Mouse (Mus musculus) forebrain, embryonic 14.5 days (tissue): ENCODE results near the gene Spem1. TPM values are rescaled to one million over a fixed set of nuclear protein-coding genes. Genes with fewer than 3 reads are reported as not detected.

ENCODE experiments used
- ATAC-seq: fragments of 200-750 bp; cut with Nextera tagmentation; 2 replicates; pipeline ENCODE4 v1.8.0; 2017; ENCODE audit warnings: mild to moderate bottlenecking, moderate library complexity
- DNase-seq: peaks from one replicate; pipeline ENCODE4 v3.0.0-alpha.2; 2015; ENCODE audit warnings: low spot score
- H3K27ac ChIP-seq: fragments of 300-500 bp; sonication (generic); 2 replicates; pipeline ENCODE4 v1.5.1; 2014; ENCODE audit warnings: low read depth, mild to moderate bottlenecking, control low read depth, low read length, moderate library complexity
- H3K27me3 ChIP-seq: fragments of 300-500 bp; sonication (generic); replicated peaks from 2 replicates; pipeline ENCODE4 v1.6.1; 2014; ENCODE audit warnings: low read length, control low read depth, mixed read lengths; ENCODE audit not compliant: control insufficient read depth, insufficient read depth
- H3K36me3 ChIP-seq: fragments of 300-500 bp; sonication (generic); 2 replicates; pipeline ENCODE4 v1.6.1; 2014; ENCODE audit warnings: low read length, control low read depth; ENCODE audit not compliant: control insufficient read depth, insufficient read depth
- H3K4me1 ChIP-seq: fragments of 300-500 bp; sonication (generic); 2 replicates; pipeline ENCODE4 v1.6.1; 2014; ENCODE audit warnings: antibody characterized with exemption, low read length, control low read depth; ENCODE audit not compliant: control insufficient read depth, insufficient read depth
- H3K4me2 ChIP-seq: fragments of 300-500 bp; sonication (generic); 2 replicates; pipeline ENCODE4 v1.6.1; 2014; ENCODE audit warnings: mild to moderate bottlenecking, control low read depth, low read length
- H3K4me3 ChIP-seq: fragments of 300-500 bp; sonication (generic); 2 replicates; pipeline ENCODE4 v1.5.1; 2014; ENCODE audit warnings: low read depth, low read length, control low read depth
- H3K9ac ChIP-seq: fragments of 300-500 bp; sonication (generic); 2 replicates; pipeline ENCODE4 v1.6.1; 2014; ENCODE audit warnings: mild to moderate bottlenecking, low read length, control low read depth, moderate library complexity
- H3K9me3 ChIP-seq: fragments of 300-500 bp; sonication (generic); replicated peaks from 2 replicates; pipeline ENCODE4 v1.6.1; 2016; ENCODE audit warnings: low read length, control low read depth, mixed read lengths; ENCODE audit not compliant: control insufficient read depth
- WGBS: fragments of 180-500 bp; shearing (Covaris S2); extraction: QIAGEN DNeasy Blood & Tissue Kit; methylation state at CpG from one replicate; pipeline ENCODE4 v1.1.7; 2014; 5-methylcytosine and 5-hydroxymethylcytosine counted together
- polyA plus RNA-seq: library from polyadenylated mRNA; unstranded; fragments of >200 nt; fragmentation: Nextera tagmentation; extraction: Ambion mirVana; gene quantifications from 2 replicates; pipeline ENCODE4 v1.2.1, GENCODE M21; 2014

Spem1 gene
- polyA plus RNA-seq, 1 experiment from 2014 or later = 0.39 TPM

DNA sequence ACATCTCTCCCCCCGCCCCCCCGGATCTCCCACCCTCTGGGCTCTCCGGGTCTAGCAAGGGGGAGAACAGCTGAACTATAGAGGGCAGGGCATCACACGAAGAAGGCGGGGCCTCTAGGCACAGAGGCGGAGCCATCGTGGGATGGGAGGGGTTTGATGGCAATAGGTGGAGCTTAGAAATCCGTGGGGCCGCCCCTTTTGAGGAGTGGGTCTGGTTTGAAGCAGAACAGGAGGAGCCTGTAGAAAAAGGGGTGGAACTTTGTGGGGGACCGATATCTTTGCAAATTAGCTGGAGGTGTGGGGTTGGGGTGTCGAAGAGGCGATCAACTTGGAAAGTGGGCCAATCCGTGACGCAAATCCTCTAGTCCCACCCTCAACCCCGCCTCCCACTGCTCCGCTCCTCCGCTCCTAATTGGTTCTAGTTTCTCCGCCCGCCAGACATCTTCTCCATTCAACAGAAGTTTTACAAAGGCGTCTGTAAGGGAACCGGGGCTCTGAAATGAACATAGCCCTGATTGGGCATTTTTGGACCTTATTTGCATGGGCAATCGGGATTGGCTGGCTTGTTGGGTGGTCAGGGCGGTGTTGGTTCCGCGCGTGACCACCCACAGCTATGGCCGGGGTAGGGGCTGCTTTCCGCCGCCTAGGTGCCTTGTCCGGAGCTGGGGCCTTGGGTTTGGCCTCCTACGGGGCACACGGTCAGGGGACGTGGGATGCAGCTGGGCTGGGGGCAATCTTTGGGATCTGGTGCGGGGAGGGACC lies 16.2 kb upstream of the Spem1 start, which contains the start of gene Tmem256:
Tmem256 (plus strand) TSS at position 563 of the 762 bp plus-strand sequence.
- Histone ChIP-seq H3K4me1 (peaks cover 30% of the 10 kb centered on the region), H3K36me3 (peaks cover 9% of the 10 kb centered on the region), H3K27me3 (no peaks in the 10 kb centered on the region), H3K4me3 (peak within 1 kb of the TSS; percentile 90), H3K4me2 (peak within 1 kb of the TSS; percentile 96), H3K27ac (peak within 1 kb of the TSS; percentile 95), H3K9me3 (no peaks in the 10 kb centered on the region), H3K9ac (peak within 1 kb of the TSS; percentile 98)
- under 1% methylated on average over 34 of the region's 34 CpGs for WGBS
- ATAC-seq = peak; percentile 90
- DNase-seq = peak; percentile 99

DNA sequence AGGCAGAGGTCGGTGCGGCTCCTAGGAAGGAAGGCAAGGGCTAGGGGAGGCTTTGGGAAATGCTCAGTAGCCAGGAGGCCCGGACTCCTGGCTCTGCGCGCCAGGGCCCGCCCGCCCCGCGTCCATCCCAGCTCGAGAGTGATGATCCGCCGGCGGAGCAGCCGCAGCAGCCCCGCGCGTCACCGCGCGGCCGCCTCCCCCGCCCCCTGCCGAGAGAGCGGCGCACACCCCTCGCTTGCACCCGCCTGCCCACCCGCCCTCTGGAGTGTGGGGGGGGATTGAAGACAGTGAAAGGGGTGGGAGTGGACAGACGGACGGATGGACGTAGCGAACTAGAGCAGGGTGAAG lies 15.6 kb upstream of the Spem1 start, which contains the start of gene Nlgn2:
Nlgn2 (minus strand) TSS at position 181 of the 348 bp plus-strand sequence.
- peak within 1 kb of the TSS; percentile 95 for H3K27ac ChIP-seq
- H3K4me3 ChIP-seq = peak within 1 kb of the TSS; percentile 90
- DNase-seq (no peak), ATAC-seq (peak; percentile 73; the same call in 1 of the 2 replicates)
- H3K9me3 ChIP-seq = no peaks in the 10 kb centered on the region
- H3K4me1 ChIP-seq = peaks cover 30% of the 10 kb centered on the region
- peak within 1 kb of the TSS; percentile 96 for H3K4me2 ChIP-seq
- H3K36me3 ChIP-seq = peaks cover 14% of the 10 kb centered on the region
- WGBS = under 1% methylated on average over 19 of the region's 32 CpGs
- peak within 1 kb of the TSS; percentile 98 for H3K9ac ChIP-seq
- H3K27me3 ChIP-seq = no peaks in the 10 kb centered on the region

DNA sequence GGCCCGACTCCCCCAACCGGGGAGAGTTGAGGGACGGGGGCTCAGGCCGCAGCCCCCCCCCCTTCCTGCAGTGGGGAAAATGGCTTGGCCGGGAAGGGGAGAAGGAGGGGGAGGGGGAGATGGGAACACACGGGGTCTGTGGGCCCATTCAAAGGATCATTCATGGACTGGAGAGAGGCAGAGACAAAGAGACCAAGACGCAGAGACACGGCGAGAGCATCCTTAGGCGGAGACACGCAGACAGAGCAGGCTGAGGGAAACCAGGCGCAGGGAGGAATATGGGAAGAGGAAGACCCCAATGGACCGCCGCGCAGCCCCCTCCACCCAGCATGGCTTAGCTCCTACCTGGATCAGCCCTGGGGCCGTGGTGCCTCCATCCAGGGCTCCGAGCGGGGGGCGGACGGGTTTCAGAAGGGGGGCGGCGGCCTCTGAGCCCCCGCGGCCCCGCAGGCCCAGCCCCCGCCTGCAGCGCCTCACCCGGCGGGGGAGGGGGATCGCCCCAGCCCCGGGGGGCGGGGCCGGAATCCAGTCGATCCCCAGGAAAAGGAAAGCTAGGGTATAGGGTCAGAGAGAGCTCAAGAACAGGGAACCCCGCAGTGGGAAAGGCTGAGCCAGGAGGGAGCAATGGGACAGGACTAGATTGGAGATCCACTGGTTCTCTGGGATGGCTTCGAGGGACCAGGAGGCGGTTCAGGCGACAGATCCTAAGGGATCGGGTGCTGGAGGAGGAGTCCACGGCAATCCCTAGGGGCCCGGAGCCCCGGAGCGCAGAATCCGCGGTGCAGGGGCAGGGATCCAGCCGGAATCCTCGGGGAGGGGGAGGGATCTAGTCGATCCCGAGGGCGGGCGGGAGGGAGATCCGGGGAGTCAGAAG lies 15.0 kb upstream of the Spem1 start:
- DNase-seq = peak; percentile 67
- Histone ChIP-seq H3K9ac (peak overlapping the region; percentile 98), H3K27ac (peak overlapping the region; percentile 95), H3K4me2 (peak overlapping the region; percentile 96), H3K4me3 (peak overlapping the region; percentile 90), H3K36me3 (peaks cover 21% of the 10 kb centered on the region), H3K27me3 (no peaks in the 10 kb centered on the region), H3K4me1 (peaks cover 30% of the 10 kb centered on the region), H3K9me3 (no peaks in the 10 kb centered on the region)
- peak; percentile 3 for ATAC-seq
- 0% methylated on average over 46 of the region's 52 CpGs for WGBS

DNA sequence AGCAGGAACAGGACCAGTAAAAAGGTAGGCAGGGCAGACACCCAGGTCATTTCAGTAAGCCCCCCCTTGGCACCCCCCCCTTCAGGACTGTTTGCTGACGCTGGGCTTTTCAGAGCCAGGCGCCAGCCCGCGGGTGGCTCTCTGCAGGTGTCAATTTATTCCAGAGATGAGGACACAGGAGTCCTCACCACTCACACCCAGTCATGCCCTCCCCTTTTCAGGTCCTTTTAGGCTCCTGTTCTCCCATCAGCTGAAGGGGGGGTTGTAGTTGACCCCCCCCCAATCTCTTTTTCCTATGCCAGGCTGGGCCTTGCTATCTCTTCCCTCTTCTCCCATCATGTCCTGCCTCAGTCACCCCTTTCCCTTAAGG lies 14.0 kb upstream of the Spem1 start:
- H3K4me1 ChIP-seq = peaks cover 30% of the 10 kb centered on the region
- no peaks in the 10 kb centered on the region for H3K27me3 ChIP-seq
- ATAC-seq (no peak), DNase-seq (no peak)
- H3K4me2 ChIP-seq = peak overlapping the region; percentile 96
- H3K27ac ChIP-seq = peak overlapping the region; percentile 95
- H3K9me3 ChIP-seq = no peaks in the 10 kb centered on the region
- H3K9ac ChIP-seq = peak overlapping the region; percentile 98
- H3K4me3 ChIP-seq = peak overlapping the region; percentile 90
- H3K36me3 ChIP-seq = peaks cover 28% of the 10 kb centered on the region
- WGBS = 6% methylated on average over 4 of the region's 4 CpGs

DNA sequence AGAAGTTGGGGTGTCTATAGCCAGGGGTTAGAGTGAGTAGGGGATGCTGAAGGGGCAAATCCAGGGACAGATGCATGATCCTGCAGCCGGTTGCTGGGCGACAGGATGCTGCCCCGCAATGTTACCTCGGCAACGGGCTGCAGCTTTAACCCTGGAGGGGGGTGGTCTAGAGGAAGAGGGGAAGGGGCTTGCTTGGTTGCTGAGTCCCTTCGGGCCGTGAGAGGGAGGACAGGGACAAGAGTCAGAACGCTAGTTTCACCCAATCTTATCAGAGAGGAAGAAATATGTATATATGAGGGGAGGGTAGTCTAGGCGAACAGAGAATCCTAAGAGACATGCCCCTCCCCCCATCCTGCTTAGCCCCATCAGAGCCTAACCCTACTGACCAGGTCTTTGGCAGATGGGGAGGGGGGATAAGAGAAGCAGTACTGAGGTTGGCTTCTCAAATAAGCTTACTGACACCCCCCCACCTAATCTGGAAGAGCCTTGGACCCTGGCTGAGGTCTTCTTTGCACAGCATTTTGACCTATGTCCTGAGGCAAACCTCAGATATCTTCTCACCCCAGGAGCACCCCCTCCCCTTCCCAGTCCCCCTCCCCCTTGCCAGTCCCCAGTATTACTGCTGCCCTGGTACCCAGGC lies 13.5 kb upstream of the Spem1 start:
- H3K4me2 ChIP-seq = peak overlapping the region; percentile 96
- 4% methylated on average over 9 of the region's 9 CpGs for WGBS
- peaks cover 30% of the 10 kb centered on the region for H3K4me1 ChIP-seq
- DNase-seq (peak; percentile 24), ATAC-seq (no peak)
- peaks cover 31% of the 10 kb centered on the region for H3K36me3 ChIP-seq
- H3K27ac ChIP-seq = peak overlapping the region; percentile 17; the same call in 1 of the 2 replicates
- H3K27me3 ChIP-seq = no peaks in the 10 kb centered on the region
- no peaks in the 10 kb centered on the region for H3K9me3 ChIP-seq
- peak overlapping the region; percentile 98 for H3K9ac ChIP-seq
- peak overlapping the region; percentile 90 for H3K4me3 ChIP-seq

DNA sequence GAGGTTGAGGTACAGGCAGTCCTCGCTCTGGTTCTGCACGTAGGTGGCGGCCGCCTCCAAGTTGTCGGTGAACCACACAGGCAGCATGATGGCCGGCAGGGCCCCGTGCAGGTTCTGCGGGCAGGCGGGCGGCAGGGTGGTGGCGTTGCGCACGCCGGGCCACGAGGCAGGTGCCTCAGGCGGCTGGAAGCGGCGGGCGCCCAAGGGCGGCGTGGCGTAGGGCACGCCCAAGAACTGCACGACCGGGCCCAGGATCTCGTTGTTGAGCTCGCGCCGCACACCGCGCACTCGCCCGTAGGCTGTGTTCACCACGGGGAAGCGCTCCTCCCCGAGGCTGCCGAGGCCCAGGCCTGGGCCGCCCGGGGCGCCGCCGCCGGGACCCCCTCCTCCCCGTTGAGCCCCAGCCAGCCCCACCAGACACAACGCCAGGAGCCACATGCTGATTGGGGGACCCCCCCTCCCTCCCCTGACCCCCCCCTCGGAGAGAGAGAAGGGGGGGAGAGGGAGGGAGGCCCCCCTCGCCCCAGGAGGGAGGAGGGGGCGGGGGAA lies 12.1 kb upstream of the Spem1 start:
- 3% methylated on average over 37 of the region's 48 CpGs for WGBS
- DNase-seq (peak; percentile 51), ATAC-seq (no peak)
- Histone ChIP-seq H3K27me3 (no peaks in the 10 kb centered on the region), H3K27ac (peak overlapping the region; percentile 39; the same call in 1 of the 2 replicates), H3K4me1 (peaks cover 27% of the 10 kb centered on the region), H3K36me3 (peaks cover 31% of the 10 kb centered on the region), H3K4me2 (peak overlapping the region; percentile 96), H3K9me3 (no peaks in the 10 kb centered on the region), H3K4me3 (peak overlapping the region; percentile 90), H3K9ac (peak overlapping the region; percentile 98)

DNA sequence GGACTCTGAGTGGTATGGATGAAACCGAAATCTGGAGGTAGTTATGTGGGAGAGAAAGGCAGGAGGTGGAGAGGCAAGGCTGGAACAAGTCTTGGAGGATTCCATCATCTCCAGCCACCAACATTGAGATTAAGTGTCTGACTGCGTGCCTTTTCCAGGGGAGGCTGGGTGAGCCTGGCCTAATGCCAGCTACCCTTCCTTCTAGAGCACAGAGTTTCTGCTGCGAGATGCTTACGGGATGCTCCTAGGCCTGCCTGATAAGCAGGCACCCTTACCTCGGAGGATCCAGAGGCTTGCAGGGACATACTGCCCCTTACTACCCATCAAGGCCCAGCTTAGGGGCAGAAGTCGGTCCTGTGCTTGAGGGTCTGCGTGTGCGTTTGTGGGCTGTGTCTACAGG lies 11.6 kb upstream of the Spem1 start:
- WGBS = 49% methylated on average over 8 of the region's 8 CpGs
- H3K27me3 ChIP-seq = no peaks in the 10 kb centered on the region
- peak overlapping the region; percentile 96 for H3K4me2 ChIP-seq
- peaks cover 24% of the 10 kb centered on the region for H3K4me1 ChIP-seq
- H3K36me3 ChIP-seq = peaks cover 36% of the 10 kb centered on the region
- no peak for ATAC-seq
- H3K9ac ChIP-seq = peak overlapping the region; percentile 98
- H3K9me3 ChIP-seq = no peaks in the 10 kb centered on the region
- no peak for DNase-seq
- no peak overlapping the region for H3K27ac ChIP-seq
- H3K4me3 ChIP-seq = peak overlapping the region; percentile 90

DNA sequence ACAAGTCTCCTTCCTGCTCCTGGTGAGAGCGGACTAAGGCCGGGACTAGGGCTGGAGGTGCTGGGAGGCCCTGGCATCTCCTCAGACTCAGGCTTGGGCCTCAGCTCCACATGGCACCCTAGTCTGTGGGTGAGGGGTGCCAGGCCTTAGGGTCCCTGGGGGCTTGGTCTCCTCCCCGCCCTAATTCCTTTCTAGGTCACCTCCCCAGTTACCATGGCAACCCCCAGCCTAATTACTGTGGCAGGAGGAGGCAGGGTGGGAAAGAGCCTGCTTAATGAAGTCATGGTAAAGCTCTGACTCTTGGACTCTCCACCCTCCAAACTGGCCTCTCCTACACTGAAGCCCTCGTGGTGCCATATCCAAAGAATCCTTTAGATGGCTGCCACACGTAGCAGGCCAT lies 6.9 kb upstream of the Spem1 start:
- H3K4me1 ChIP-seq = peaks cover 2% of the 10 kb centered on the region
- H3K27ac ChIP-seq = no peak overlapping the region
- DNase-seq (no peak), ATAC-seq (no peak)
- no peaks in the 10 kb centered on the region for H3K27me3 ChIP-seq
- 55% methylated on average over 5 of the region's 5 CpGs for WGBS
- peaks cover 80% of the 10 kb centered on the region for H3K36me3 ChIP-seq
- H3K9ac ChIP-seq = no peak overlapping the region
- no peaks in the 10 kb centered on the region for H3K9me3 ChIP-seq
- H3K4me2 ChIP-seq = no peak overlapping the region
- no peak overlapping the region for H3K4me3 ChIP-seq
